Mouse (Mus musculus): ENCODE results near the gene Gripap1. TPM values are rescaled to one million over a fixed set of nuclear protein-coding genes. Genes with fewer than 3 reads are reported as not detected.

Gene Gripap1
- polyA plus RNA-seq (2014; fragmentation: Illumina TruSeq; extraction: RNeasy Lipid Tissue Mini Kit (QIAGEN cat#74804); ENCODE audit: low read depth, low replicate concordance), result 40.7 TPM

DNA sequence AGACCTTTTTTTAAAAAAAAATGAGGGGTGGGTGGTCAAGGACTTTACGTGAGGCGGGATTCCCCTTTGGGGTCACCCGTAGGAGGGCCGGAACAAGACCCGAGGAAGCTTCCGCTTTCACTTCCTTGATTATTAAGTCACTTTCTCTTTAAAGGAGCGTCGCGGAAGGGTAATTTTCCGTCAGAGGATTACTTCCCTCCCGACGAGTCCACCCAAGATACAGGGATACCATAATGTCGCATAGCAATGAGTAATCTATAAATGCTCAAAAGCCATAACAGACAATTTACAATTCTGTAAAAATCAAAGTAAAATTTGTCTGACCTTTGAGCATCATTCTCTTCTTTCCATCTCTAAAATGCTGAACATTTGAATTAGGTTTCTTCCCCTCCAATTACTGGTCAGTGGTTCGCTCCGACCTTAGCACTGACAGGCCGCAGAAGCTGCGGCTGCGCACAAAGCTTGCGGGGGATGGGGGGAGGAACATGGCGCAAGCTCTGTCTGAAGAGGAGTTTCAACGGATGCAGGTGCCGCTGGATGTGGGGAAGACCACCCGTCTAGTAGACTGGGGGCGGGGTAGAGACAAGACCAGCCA, at the start of gene Gripap1:
TSS of gene Gripap1 (plus strand) at position 224 of the 595 bp plus-strand sequence.

DNA sequence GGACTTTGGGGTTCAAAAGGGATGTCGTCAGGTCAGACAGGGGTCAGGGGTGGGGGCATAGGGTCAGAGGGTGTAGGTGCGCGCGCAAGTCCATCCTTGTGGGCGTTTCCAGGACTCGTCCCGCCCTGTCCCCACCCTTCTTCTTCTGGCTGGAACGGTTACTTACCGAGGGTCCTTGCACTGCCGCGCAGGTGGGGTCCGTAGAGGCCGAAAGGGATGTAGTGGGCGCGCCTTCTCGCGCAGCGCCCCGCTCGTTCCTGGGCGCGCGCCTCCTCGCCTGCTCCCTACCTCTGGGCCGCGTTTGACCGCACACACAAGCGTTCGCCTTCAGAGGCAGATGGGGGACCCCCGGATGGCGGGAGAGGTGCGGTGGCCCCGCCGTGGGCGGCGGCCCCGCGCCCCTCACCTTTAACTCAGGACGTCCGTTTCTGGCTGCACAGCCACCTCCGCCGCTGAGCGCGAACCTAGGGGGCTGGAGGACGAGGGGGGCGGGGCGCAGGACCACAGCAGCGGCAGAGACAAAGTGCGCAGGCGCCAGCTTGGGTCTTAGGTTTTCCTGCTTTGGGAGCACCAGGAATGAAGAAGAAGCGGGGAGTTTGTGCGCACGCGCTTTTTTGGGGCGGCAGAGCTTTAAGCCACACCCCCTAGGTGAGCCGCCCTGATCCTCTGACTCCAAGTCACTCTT, 39.0 kb upstream of the Gripap1 start, which contains the start of gene Ccdc120:
TSS of gene Ccdc120 (minus strand) at position 474 of the 685 bp plus-strand sequence.

DNA sequence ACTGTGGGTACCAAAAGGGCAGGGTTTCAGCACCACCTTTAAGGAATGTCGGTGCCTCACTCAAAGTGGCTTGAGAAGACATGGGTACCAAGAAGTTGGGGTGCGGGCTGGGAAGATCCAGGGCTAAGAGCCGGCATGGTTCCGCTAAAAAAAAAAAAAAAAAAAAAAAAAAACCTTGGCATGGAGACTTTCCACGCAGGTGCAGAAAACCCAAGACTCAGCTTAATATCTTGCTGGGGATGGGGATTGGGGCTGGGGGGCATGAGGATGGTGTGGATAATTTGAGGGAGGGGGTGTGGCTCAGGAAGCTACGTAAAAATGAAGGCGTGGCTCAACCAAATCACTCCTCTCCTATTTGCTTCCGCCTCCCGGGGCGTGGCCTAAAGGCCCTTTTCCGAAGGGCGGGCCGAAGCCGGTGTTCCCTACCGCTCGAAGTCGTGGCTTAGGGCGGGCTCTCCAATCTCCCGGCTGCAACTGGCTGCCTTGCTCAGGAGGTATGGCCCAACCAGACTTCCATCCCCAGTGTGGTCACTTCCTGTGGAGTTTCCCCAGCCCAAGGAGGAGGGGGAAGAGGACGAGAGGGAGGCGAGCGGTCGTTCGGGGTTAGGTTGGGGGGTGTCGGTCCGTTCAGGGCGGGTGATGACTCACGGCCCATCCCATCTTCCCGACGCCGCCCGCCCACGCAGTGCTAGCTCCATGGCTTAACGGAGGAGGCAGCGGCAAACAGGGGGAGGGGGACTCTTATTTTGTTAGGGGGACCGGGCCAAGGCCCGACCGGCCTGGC, 27.2 kb upstream of the Gripap1 start, which contains the start of gene Tfe3:
TSS of gene Tfe3 (plus strand) at position 424 of the 784 bp plus-strand sequence.

DNA sequence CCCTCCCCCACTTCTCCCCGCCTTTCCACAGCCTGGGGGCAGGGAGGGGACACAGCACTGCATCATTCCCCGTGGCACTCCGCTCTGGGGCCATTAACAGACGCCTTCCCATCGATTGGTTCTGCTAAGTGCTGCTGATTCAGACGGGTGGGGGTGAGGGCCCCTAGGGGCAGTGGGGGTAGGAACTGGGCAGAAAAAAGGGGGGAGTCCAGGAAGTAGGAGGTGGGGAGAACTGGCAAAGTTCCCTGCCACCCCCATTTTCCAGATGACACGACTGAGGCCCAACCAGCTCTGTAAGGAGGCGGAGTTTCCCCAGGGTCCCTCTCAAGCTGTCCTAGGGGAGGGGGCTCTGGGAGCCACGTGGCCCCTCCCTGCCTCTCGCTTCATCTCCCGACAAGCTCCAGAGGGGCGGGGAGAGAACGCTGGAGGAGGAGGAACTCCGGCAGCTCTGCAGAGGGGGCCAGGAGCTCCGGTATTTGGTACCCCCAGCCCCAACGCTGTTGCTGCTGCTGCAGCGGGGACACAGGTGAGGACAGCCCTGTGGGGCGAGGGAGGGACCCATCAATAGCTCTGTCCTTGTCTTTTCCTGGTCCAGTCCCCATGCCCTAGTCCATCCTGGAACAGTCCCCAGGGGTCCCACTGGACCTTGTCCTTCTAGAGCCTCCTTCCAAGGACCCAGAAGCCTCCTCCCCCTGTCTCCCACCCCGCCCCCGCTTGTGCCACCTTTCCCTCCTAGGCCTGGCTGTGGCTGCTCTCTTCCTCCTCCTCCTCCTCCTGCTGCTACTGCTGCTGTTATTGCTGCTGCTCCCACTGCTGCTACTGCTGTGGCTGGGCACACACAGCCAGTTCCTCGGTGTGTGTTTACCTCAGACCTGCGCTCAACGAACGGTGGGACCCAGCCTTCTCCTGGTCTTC, 32.6 kb downstream of the Gripap1 start, which contains the start of gene Kcnd1:
TSS of gene Kcnd1 (plus strand) at position 425 of the 915 bp plus-strand sequence.

DNA sequence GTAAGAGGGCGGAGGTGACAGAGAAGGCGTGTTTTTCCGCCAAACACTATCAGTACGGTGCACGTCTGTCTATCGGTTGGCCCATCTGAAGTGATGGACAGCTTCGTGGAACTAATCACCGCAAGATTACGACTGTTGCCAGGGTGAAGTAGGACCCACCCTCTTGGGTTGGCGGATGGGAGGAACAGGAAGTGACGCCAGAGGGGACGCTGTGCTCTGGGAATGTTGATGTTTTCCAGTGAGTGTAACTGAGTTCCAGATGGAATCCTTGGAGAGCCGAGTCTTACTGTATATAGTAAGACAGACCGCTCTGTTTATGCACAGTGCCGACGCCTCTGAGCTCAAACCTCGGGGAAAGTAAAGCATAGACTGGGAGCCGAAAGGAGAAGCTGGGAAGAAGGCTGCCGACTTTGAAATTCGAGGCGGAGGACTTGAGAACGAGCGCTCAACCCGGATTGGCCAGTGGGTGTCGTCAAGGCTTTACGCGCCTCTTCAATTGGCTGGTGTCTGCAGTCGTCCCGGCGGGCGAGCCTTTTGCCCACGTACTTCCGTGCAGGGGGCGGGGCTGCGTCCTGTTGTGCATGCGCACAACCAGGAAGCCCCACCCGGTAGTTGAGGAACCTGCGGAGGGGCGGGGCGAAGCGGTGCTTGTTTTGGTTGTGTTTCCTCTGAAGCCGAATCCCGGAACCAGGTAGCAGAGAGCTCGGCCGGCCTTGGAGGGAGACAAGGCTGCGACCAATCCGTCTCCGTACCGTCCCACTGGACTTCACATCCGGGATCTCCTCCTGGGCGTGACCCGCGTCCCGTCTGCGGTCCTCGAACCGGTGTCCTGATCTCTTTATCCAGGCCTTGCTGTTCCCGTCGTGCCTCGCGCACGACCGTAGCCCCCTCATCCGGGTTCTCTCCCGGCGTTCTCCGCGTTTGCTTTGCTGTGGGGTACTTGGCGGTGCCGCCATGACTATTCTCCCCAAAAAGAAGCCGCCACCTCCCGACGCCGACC, 51.9 kb downstream of the Gripap1 start, which contains the start of gene Otud5:
TSS of gene Otud5 (plus strand) at position 202 of the 1,000 bp plus-strand sequence.

Other genes starting within 250 kb of the Gripap1 start
- gene Foxp3, start 216.1 kb upstream of the Gripap1 start, polyA plus RNA-seq (2014; fragmentation: Illumina TruSeq; extraction: RNeasy Lipid Tissue Mini Kit (QIAGEN cat#74804); ENCODE audit: low read depth, low replicate concordance), result not detected
- 1.3 TPM for gene Ppp1r3f, start 215.5 kb upstream of the Gripap1 start, polyA plus RNA-seq (2014; fragmentation: Illumina TruSeq; extraction: RNeasy Lipid Tissue Mini Kit (QIAGEN cat#74804); ENCODE audit: low read depth, low replicate concordance)
- gene Ccdc22, start 184.2 kb upstream of the Gripap1 start, polyA plus RNA-seq (2014; fragmentation: Illumina TruSeq; extraction: RNeasy Lipid Tissue Mini Kit (QIAGEN cat#74804); ENCODE audit: low read depth, low replicate concordance), result 11.1 TPM
- not detected for gene Cacna1f, start 182.7 kb upstream of the Gripap1 start, polyA plus RNA-seq (2014; fragmentation: Illumina TruSeq; extraction: RNeasy Lipid Tissue Mini Kit (QIAGEN cat#74804); ENCODE audit: low read depth, low replicate concordance)
- 2.5 TPM for gene Syp, start 151.3 kb upstream of the Gripap1 start, polyA plus RNA-seq (2014; fragmentation: Illumina TruSeq; extraction: RNeasy Lipid Tissue Mini Kit (QIAGEN cat#74804); ENCODE audit: low read depth, low replicate concordance)
- 21.7 TPM for gene Prickle3, start 132.5 kb upstream of the Gripap1 start, polyA plus RNA-seq (2014; fragmentation: Illumina TruSeq; extraction: RNeasy Lipid Tissue Mini Kit (QIAGEN cat#74804); ENCODE audit: low read depth, low replicate concordance)
- 66.5 TPM for gene Plp2, start 118.4 kb upstream of the Gripap1 start, polyA plus RNA-seq (2014; fragmentation: Illumina TruSeq; extraction: RNeasy Lipid Tissue Mini Kit (QIAGEN cat#74804); ENCODE audit: low read depth, low replicate concordance)
- gene Magix, start 108.5 kb upstream of the Gripap1 start, polyA plus RNA-seq (2014; fragmentation: Illumina TruSeq; extraction: RNeasy Lipid Tissue Mini Kit (QIAGEN cat#74804); ENCODE audit: low read depth, low replicate concordance), result 32.0 TPM
- gene Gpkow, start 92.6 kb upstream of the Gripap1 start, polyA plus RNA-seq (2014; fragmentation: Illumina TruSeq; extraction: RNeasy Lipid Tissue Mini Kit (QIAGEN cat#74804); ENCODE audit: low read depth, low replicate concordance), result 24.2 TPM
- gene Wdr45, start 75.4 kb upstream of the Gripap1 start, polyA plus RNA-seq (2014; fragmentation: Illumina TruSeq; extraction: RNeasy Lipid Tissue Mini Kit (QIAGEN cat#74804); ENCODE audit: low read depth, low replicate concordance), result 54.2 TPM
- gene Gm45208, start 67.5 kb upstream of the Gripap1 start, polyA plus RNA-seq (2014; fragmentation: Illumina TruSeq; extraction: RNeasy Lipid Tissue Mini Kit (QIAGEN cat#74804); ENCODE audit: low read depth, low replicate concordance), result not detected
- 8.6 TPM for gene Praf2, start 61.3 kb upstream of the Gripap1 start, polyA plus RNA-seq (2014; fragmentation: Illumina TruSeq; extraction: RNeasy Lipid Tissue Mini Kit (QIAGEN cat#74804); ENCODE audit: low read depth, low replicate concordance)
- 0.60 TPM for gene Ccdc120, start 38.9 kb upstream of the Gripap1 start, polyA plus RNA-seq (2014; fragmentation: Illumina TruSeq; extraction: RNeasy Lipid Tissue Mini Kit (QIAGEN cat#74804); ENCODE audit: low read depth, low replicate concordance)
- gene Tfe3, start 27.2 kb upstream of the Gripap1 start, polyA plus RNA-seq (2014; fragmentation: Illumina TruSeq; extraction: RNeasy Lipid Tissue Mini Kit (QIAGEN cat#74804); ENCODE audit: low read depth, low replicate concordance), result 13.1 TPM
- 0.71 TPM for gene Kcnd1, start 32.5 kb downstream of the Gripap1 start, polyA plus RNA-seq (2014; fragmentation: Illumina TruSeq; extraction: RNeasy Lipid Tissue Mini Kit (QIAGEN cat#74804); ENCODE audit: low read depth, low replicate concordance)
- gene Otud5, start 51.6 kb downstream of the Gripap1 start, polyA plus RNA-seq (2014; fragmentation: Illumina TruSeq; extraction: RNeasy Lipid Tissue Mini Kit (QIAGEN cat#74804); ENCODE audit: low read depth, low replicate concordance), result 30.2 TPM
- 3.6 TPM for gene Pim2, start 88.5 kb downstream of the Gripap1 start, polyA plus RNA-seq (2014; fragmentation: Illumina TruSeq; extraction: RNeasy Lipid Tissue Mini Kit (QIAGEN cat#74804); ENCODE audit: low read depth, low replicate concordance)
- 21.7 TPM for gene Slc35a2, start 94.3 kb downstream of the Gripap1 start, polyA plus RNA-seq (2014; fragmentation: Illumina TruSeq; extraction: RNeasy Lipid Tissue Mini Kit (QIAGEN cat#74804); ENCODE audit: low read depth, low replicate concordance)
- gene Pqbp1, start 109.5 kb downstream of the Gripap1 start, polyA plus RNA-seq (2014; fragmentation: Illumina TruSeq; extraction: RNeasy Lipid Tissue Mini Kit (QIAGEN cat#74804); ENCODE audit: low read depth, low replicate concordance), result 41.7 TPM
- gene Timm17b, start 109.6 kb downstream of the Gripap1 start, polyA plus RNA-seq (2014; fragmentation: Illumina TruSeq; extraction: RNeasy Lipid Tissue Mini Kit (QIAGEN cat#74804); ENCODE audit: low read depth, low replicate concordance), result 22.8 TPM
- not detected for gene Gm10491, start 118.1 kb downstream of the Gripap1 start, polyA plus RNA-seq (2014; fragmentation: Illumina TruSeq; extraction: RNeasy Lipid Tissue Mini Kit (QIAGEN cat#74804); ENCODE audit: low read depth, low replicate concordance)
- not detected for gene Gm10490, start 119.8 kb downstream of the Gripap1 start, polyA plus RNA-seq (2014; fragmentation: Illumina TruSeq; extraction: RNeasy Lipid Tissue Mini Kit (QIAGEN cat#74804); ENCODE audit: low read depth, low replicate concordance)
- not detected for gene Pcsk1n, start 130.1 kb downstream of the Gripap1 start, polyA plus RNA-seq (2014; fragmentation: Illumina TruSeq; extraction: RNeasy Lipid Tissue Mini Kit (QIAGEN cat#74804); ENCODE audit: low read depth, low replicate concordance)
- not detected for gene Eras, start 138.8 kb downstream of the Gripap1 start, polyA plus RNA-seq (2014; fragmentation: Illumina TruSeq; extraction: RNeasy Lipid Tissue Mini Kit (QIAGEN cat#74804); ENCODE audit: low read depth, low replicate concordance)
- gene Hdac6, start 158.1 kb downstream of the Gripap1 start, polyA plus RNA-seq (2014; fragmentation: Illumina TruSeq; extraction: RNeasy Lipid Tissue Mini Kit (QIAGEN cat#74804); ENCODE audit: low read depth, low replicate concordance), result 12.4 TPM
- gene Gata1, start 188.3 kb downstream of the Gripap1 start, polyA plus RNA-seq (2014; fragmentation: Illumina TruSeq; extraction: RNeasy Lipid Tissue Mini Kit (QIAGEN cat#74804); ENCODE audit: low read depth, low replicate concordance), result not detected
- not detected for gene Glod5, start 228.7 kb downstream of the Gripap1 start, polyA plus RNA-seq (2014; fragmentation: Illumina TruSeq; extraction: RNeasy Lipid Tissue Mini Kit (QIAGEN cat#74804); ENCODE audit: low read depth, low replicate concordance)